Mouse (Mus musculus) kidney, embryonic 14.5 days (tissue): ENCODE measurements around the gene Mycbp2. TPM values are rescaled to one million over a fixed set of nuclear protein-coding genes. Genes with fewer than 3 reads are reported as not detected.
A peak's percentile ranks its signal among the peaks of the same experiment; 100 is the strongest.

Experiments used
- ATAC-seq: fragments of 200-750 bp; cut with Nextera tagmentation; 2 replicates; pipeline ENCODE4 v1.8.0; 2017; ENCODE audit warnings: moderate number of reproducible peaks, mild to moderate bottlenecking, moderate TSS enrichment, moderate library complexity; ENCODE audit not compliant: low FRiP score, low TSS enrichment
- H3K27ac ChIP-seq: fragments of 300-500 bp; sonication (generic); 2 replicates; pipeline ENCODE4 v1.5.1; 2014; ENCODE audit warnings: low read depth, mild to moderate bottlenecking, low read length, moderate library complexity, mixed read lengths
- H3K27me3 ChIP-seq: fragments of 300-500 bp; sonication (generic); 2 replicates; pipeline ENCODE4 v1.6.1; 2014; ENCODE audit warnings: mild to moderate bottlenecking, low read length; ENCODE audit not compliant: control insufficient read depth, insufficient read depth
- H3K36me3 ChIP-seq: fragments of 300-500 bp; sonication (generic); 2 replicates; pipeline ENCODE4 v1.6.1; 2014; ENCODE audit warnings: low read length, mixed read lengths; ENCODE audit not compliant: control insufficient read depth, insufficient read depth
- H3K4me1 ChIP-seq: fragments of 300-500 bp; sonication (generic); 2 replicates; pipeline ENCODE4 v1.6.1; 2014; ENCODE audit warnings: low read length, mixed read lengths; ENCODE audit not compliant: control insufficient read depth, insufficient read depth
- H3K4me2 ChIP-seq: fragments of 300-500 bp; sonication (generic); replicated peaks from 2 replicates; pipeline ENCODE4 v1.6.1; 2014; ENCODE audit warnings: low read depth, mild to moderate bottlenecking, low read length
- H3K4me3 ChIP-seq: fragments of 300-500 bp; sonication (generic); 2 replicates; pipeline ENCODE4 v1.5.1; 2014; ENCODE audit warnings: mild to moderate bottlenecking, low read length
- H3K9ac ChIP-seq: fragments of 300-500 bp; sonication (generic); 2 replicates; pipeline ENCODE4 v1.6.1; 2014; ENCODE audit warnings: low read depth, mild to moderate bottlenecking, low read length, moderate library complexity
- H3K9me3 ChIP-seq: fragments of 300-500 bp; sonication (generic); 2 replicates; pipeline ENCODE4 v1.6.1; 2016; ENCODE audit warnings: low read length; ENCODE audit not compliant: control insufficient read depth
- WGBS: fragments of 180-500 bp; shearing (Covaris S2); extraction: QIAGEN DNeasy Blood & Tissue Kit; methylation state at CpG from one replicate; pipeline ENCODE4 v1.1.7; 2014; 5-methylcytosine and 5-hydroxymethylcytosine counted together
- polyA plus RNA-seq: library from polyadenylated mRNA; unstranded; fragments of >200 nt; fragmentation: Nextera tagmentation; extraction: Ambion mirVana; gene quantifications from 2 replicates; pipeline ENCODE4 v1.2.1, GENCODE M21; 2014

Mycbp2 gene
- polyA plus RNA-seq, 1 experiment from 2014 or later = 26.1 TPM

GRCm38 (mm10) chr14:103101171-103101570 lies 245.4 kb downstream of the Mycbp2 start:
- H3K4me2 ChIP-seq = no peak overlapping the region
- H3K27me3 ChIP-seq = no peaks in the 10 kb centered on the region
- H3K9ac ChIP-seq = no peak overlapping the region
- H3K36me3 ChIP-seq = no peaks in the 10 kb centered on the region
- no peak for ATAC-seq
- no peaks in the 10 kb centered on the region for H3K9me3 ChIP-seq
- H3K4me3 ChIP-seq = no peak overlapping the region
- H3K27ac ChIP-seq = no peak overlapping the region
- 70% methylated on average over 3 of the region's 3 CpGs for WGBS
- H3K4me1 ChIP-seq = no peaks in the 10 kb centered on the region

GRCm38 (mm10) chr14:103100296-103100695 lies 246.3 kb downstream of the Mycbp2 start:
- H3K4me3 ChIP-seq = no peak overlapping the region

GRCm38 (mm10) chr14:103099238-103099933 lies 247.2 kb downstream of the Mycbp2 start, which contains the start of gene Fbxl3:
Fbxl3 (minus strand) TSS chr14:103099566.
- no peaks in the 10 kb centered on the region for H3K4me1 ChIP-seq
- H3K4me3 ChIP-seq = peak within 1 kb of the TSS; percentile 72
- peaks cover 10% of the 10 kb centered on the region; the same call in 1 of the 2 replicates for H3K36me3 ChIP-seq
- no peaks in the 10 kb centered on the region for H3K9me3 ChIP-seq
- H3K27me3 ChIP-seq = no peaks in the 10 kb centered on the region
- peak within 1 kb of the TSS; percentile 95 for H3K9ac ChIP-seq
- under 1% methylated on average over 78 of the region's 88 CpGs for WGBS
- ATAC-seq = peak; percentile 94
- H3K4me2 ChIP-seq = peak within 1 kb of the TSS; percentile 57
- peak within 1 kb of the TSS; percentile 98 for H3K27ac ChIP-seq

More at GRCm38 (mm10) chr14:103100296-103100695, 246.3 kb downstream of the Mycbp2 start:
- Histone ChIP-seq H3K36me3 (peaks cover 6% of the 10 kb centered on the region; the same call in 1 of the 2 replicates), H3K4me2 (peak overlapping the region; percentile 48; the same call in 1 of the 2 replicates), H3K9me3 (no peaks in the 10 kb centered on the region), H3K9ac (no peak overlapping the region), H3K4me1 (no peaks in the 10 kb centered on the region), H3K27me3 (no peaks in the 10 kb centered on the region), H3K27ac (no peak overlapping the region)
- 79% methylated on average over 13 of the region's 13 CpGs for WGBS
- ATAC-seq = no peak

- Histone ChIP-seq H3K4me2 (peak overlapping the region; percentile 57), H3K27me3 (no peaks in the 10 kb centered on the region), H3K4me3 (peak overlapping the region; percentile 72), H3K4me1 (no peaks in the 10 kb centered on the region), H3K9me3 (no peaks in the 10 kb centered on the region), H3K9ac (peak overlapping the region; percentile 95), H3K27ac (peak overlapping the region; percentile 98), H3K36me3 (peaks cover 10% of the 10 kb centered on the region; the same call in 1 of the 2 replicates)
- ATAC-seq = peak; percentile 87
- WGBS = under 1% methylated on average over 73 of the region's 86 CpGs
Measured at GRCm38 (mm10) chr14:103098587-103099235, 247.9 kb downstream of the Mycbp2 start.

GRCm38 (mm10) chr14:103098213-103098586 lies 248.4 kb downstream of the Mycbp2 start:
- Histone ChIP-seq H3K4me1 (no peaks in the 10 kb centered on the region), H3K4me2 (peak overlapping the region; percentile 57), H3K9ac (peak overlapping the region; percentile 95), H3K27me3 (no peaks in the 10 kb centered on the region), H3K27ac (no peak overlapping the region), H3K9me3 (no peaks in the 10 kb centered on the region), H3K4me3 (peak overlapping the region; percentile 72), H3K36me3 (peaks cover 10% of the 10 kb centered on the region; the same call in 1 of the 2 replicates)
- WGBS = 1% methylated on average over 2 of the region's 2 CpGs
- ATAC-seq = no peak

GRCm38 (mm10) chr14:103096621-103097020 lies 250.0 kb downstream of the Mycbp2 start:
- H3K4me2 ChIP-seq = no peak overlapping the region
- H3K36me3 ChIP-seq = peaks cover 21% of the 10 kb centered on the region
- H3K27ac ChIP-seq = no peak overlapping the region
- H3K4me3 ChIP-seq = no peak overlapping the region
- H3K27me3 ChIP-seq = no peaks in the 10 kb centered on the region
- 83% methylated on average over 6 of the region's 6 CpGs for WGBS
- ATAC-seq = no peak
- H3K9ac ChIP-seq = no peak overlapping the region
- no peaks in the 10 kb centered on the region for H3K4me1 ChIP-seq
- H3K9me3 ChIP-seq = no peaks in the 10 kb centered on the region

GRCm38 (mm10) chr14:103095826-103096225 lies 250.8 kb downstream of the Mycbp2 start:
- no peak for ATAC-seq
- no peak overlapping the region for H3K4me3 ChIP-seq
- 90% methylated on average over 8 of the region's 8 CpGs for WGBS
- H3K27me3 ChIP-seq = no peaks in the 10 kb centered on the region
- H3K36me3 ChIP-seq = peaks cover 26% of the 10 kb centered on the region
- no peaks in the 10 kb centered on the region for H3K4me1 ChIP-seq
- H3K9me3 ChIP-seq = no peaks in the 10 kb centered on the region
- H3K4me2 ChIP-seq = no peak overlapping the region
- no peak overlapping the region for H3K9ac ChIP-seq
- no peak overlapping the region for H3K27ac ChIP-seq

GRCm38 (mm10) chr14:103095036-103095435 lies 251.6 kb downstream of the Mycbp2 start:
- H3K27me3 ChIP-seq = no peaks in the 10 kb centered on the region
- no peaks in the 10 kb centered on the region for H3K9me3 ChIP-seq
- ATAC-seq = no peak
- H3K27ac ChIP-seq = no peak overlapping the region
- H3K4me1 ChIP-seq = no peaks in the 10 kb centered on the region
- no peak overlapping the region for H3K4me2 ChIP-seq
- no peak overlapping the region for H3K4me3 ChIP-seq
- no peak overlapping the region for H3K9ac ChIP-seq
- H3K36me3 ChIP-seq = peaks cover 26% of the 10 kb centered on the region
- 88% methylated on average over 8 of the region's 8 CpGs for WGBS

GRCm38 (mm10) chr14:103093670-103094069 lies 252.9 kb downstream of the Mycbp2 start:
- H3K9me3 ChIP-seq = no peaks in the 10 kb centered on the region
- no peak overlapping the region for H3K27ac ChIP-seq
- no peak for ATAC-seq
- H3K4me3 ChIP-seq = no peak overlapping the region
- H3K27me3 ChIP-seq = no peaks in the 10 kb centered on the region
- 58% methylated on average over 4 of the region's 4 CpGs for WGBS
- no peaks in the 10 kb centered on the region for H3K4me1 ChIP-seq
- no peak overlapping the region for H3K4me2 ChIP-seq
- no peak overlapping the region for H3K9ac ChIP-seq
- peaks cover 35% of the 10 kb centered on the region for H3K36me3 ChIP-seq
